Mouse (Mus musculus): ENCODE data around the gene Col8a2. TPM values are rescaled to one million over a fixed set of nuclear protein-coding genes. Genes with fewer than 3 reads are reported as not detected.
A peak's percentile ranks its signal among the peaks of the same experiment; 100 is the strongest.

Col8a2 gene
- polyA plus RNA-seq, 1 experiment from 2014 or later = 7.6 TPM

DNA sequence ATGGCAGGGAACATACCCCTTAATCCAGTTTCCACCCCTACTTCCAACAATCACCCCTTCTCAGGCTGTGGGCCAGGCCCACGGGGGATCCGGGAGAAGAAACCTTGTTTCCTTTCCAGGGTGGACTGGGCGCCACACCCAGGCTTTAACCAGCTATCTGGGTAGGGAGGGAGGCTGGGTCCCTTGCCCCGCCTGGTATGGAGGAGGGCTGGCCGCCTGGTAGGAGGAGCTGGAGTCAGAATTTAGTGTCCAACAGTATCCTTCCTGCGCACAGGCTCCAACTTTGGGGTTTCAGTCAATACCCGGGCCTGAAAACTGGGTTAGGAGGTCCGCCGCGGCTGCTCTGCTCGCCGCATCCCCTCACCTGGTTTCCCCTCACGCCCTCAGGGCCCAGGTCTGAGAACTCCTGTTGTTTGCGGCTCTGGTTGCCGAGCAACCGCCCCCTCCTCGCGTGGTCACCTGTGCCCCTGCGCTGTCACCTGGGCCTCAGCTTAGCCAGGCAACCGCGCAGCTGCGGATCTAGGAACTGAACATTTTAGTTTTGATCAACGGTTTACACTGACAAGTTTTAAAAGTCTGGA lies 38.8 kb downstream of the Col8a2 start, which contains the start of gene Tekt2:
Tekt2 (minus strand) TSS at position 408 of the 581 bp plus-strand sequence.
- Histone ChIP-seq H3K4me2 (peak within 1 kb of the TSS; percentile 20), H3K4me3 (no peak within 1 kb of the TSS), H3K36me3 (no peaks in the 10 kb centered on the region), H3K9ac (peak within 1 kb of the TSS; percentile 36), H3K27ac (no peak within 1 kb of the TSS), H3K9me3 (no peaks in the 10 kb centered on the region), H3K27me3 (peaks cover 39% of the 10 kb centered on the region), H3K4me1 (replicated peaks) (peaks cover 25% of the 10 kb centered on the region)
- 12% methylated on average over 23 of the region's 23 CpGs for WGBS
- no peak for ATAC-seq (ENCODE audit: low FRiP score)

DNA sequence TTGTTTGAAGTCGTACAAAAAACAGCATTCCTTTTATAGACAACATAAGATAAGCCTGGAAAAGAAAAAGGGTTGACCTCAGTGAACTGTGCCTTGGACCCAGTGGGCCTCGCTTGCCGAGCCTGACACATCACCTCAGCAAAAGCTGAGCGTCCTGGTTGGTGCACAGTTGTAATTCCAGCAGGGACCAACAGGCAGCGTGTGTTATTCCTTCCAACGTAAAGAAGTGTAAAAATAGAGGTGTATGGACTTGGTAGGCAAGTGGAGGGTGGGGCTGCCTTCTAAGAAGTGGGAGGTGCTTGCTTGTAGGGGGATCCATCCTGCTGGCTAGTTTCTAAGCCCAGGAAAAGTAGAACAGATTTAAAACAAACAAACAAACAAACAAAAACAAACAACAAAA lies 39.4 kb downstream of the Col8a2 start:
- WGBS = 25% methylated on average over 6 of the region's 6 CpGs
- Histone ChIP-seq H3K27me3 (peaks cover 39% of the 10 kb centered on the region), H3K4me2 (no peak overlapping the region), H3K36me3 (no peaks in the 10 kb centered on the region), H3K4me1 (replicated peaks) (peaks cover 18% of the 10 kb centered on the region), H3K9ac (no peak overlapping the region), H3K9me3 (no peaks in the 10 kb centered on the region), H3K27ac (no peak overlapping the region), H3K4me3 (no peak overlapping the region)
- no peak for ATAC-seq (ENCODE audit: low FRiP score)

DNA sequence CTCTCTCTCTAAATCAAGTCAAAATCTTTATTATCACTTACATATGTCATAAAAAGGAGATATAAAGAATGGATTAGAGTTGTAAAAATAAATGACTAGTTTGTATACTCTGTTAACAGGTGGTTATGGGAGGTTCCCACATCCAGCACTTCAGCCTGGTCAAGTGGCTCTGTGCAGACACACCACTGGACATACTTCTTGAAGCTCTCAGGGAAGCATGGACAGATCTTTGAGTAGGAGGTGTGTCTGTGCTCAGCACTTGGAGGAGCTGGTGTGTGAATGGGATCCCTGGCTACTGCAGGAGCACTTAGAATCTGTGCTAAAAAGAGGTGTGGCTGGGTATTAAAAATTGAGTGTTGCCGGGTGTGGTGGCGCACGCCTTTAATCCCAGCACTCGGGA lies 43.7 kb downstream of the Col8a2 start:
- no peaks in the 10 kb centered on the region for H3K9me3 ChIP-seq
- H3K27me3 ChIP-seq = peaks cover 10% of the 10 kb centered on the region
- H3K4me2 ChIP-seq = no peak overlapping the region
- H3K4me1 ChIP-seq (replicated peaks) = peaks cover 3% of the 10 kb centered on the region
- no peak for ATAC-seq (ENCODE audit: low FRiP score)
- H3K27ac ChIP-seq = no peak overlapping the region
- WGBS = 94% methylated on average over 4 of the region's 4 CpGs
- H3K36me3 ChIP-seq = peaks cover 7% of the 10 kb centered on the region; the same call in 1 of the 2 replicates
- no peak overlapping the region for H3K4me3 ChIP-seq
- H3K9ac ChIP-seq = no peak overlapping the region

DNA sequence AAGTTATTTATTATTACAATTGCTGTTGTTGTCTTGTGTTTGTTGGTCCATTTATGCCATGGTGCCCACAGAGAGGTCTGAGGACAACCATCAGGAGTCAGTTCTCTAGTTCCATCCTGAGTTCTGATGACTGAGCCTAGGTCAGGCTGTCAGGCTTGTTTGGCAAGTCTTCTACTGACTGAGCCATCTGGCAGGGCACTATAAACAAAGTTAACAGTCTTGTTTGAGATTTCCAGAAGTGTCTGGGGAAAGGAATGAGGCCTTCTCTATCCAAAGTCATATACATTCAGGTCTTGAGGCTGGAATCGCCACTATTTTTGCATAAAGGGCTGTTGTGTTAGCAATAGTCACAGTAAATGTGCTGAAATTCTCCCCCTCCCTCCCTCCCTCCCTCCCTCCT lies 45.2 kb downstream of the Col8a2 start:
- Histone ChIP-seq H3K4me1 (replicated peaks) (no peaks in the 10 kb centered on the region), H3K4me3 (no peak overlapping the region), H3K4me2 (no peak overlapping the region), H3K36me3 (peaks cover 11% of the 10 kb centered on the region; the same call in 1 of the 2 replicates), H3K9ac (no peak overlapping the region), H3K27ac (no peak overlapping the region), H3K27me3 (no peaks in the 10 kb centered on the region), H3K9me3 (no peaks in the 10 kb centered on the region)
- no peak for ATAC-seq (ENCODE audit: low FRiP score)
- 79% methylated on average over 1 of the region's 1 CpGs for WGBS

DNA sequence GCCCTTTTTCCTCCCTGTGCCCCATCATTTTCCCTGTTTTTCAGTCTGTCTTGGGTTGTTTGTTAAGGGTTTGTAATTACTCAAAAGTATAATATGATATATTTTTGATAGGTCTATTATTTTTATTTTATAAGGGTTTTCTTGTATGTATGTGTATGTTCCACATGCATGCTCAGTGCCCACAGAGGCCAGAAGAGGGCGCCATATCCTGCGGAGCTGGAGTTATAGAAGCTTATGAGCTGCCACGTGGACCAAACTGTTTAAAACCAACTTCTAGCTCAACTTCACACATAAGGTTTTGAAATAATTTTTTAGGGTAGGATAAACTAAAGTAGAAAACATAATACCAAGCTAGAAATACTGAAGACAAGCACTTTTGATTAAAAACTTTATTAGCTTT lies 45.8 kb downstream of the Col8a2 start:
- ATAC-seq (ENCODE audit: low FRiP score) = no peak
- WGBS = 52% methylated on average over 3 of the region's 3 CpGs

DNA sequence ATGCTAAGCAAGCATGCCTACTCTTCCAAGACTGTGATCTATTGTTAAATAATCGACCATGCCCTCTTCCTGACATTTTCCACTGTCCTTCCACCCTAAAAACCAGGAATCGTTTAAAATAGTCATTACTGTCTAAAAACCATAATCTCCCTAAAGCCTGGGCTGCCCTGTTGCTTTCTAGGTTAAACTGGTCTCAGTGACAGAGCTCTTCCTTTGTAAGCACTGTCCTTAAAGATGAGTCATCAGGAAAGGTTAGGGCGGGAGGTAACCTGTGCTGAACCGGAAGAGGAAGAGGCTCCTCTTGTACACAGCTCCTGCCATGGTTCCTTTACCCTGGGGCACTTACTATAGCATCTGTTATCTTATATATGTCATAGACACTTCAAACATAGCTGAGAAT lies 52.9 kb downstream of the Col8a2 start:
- H3K4me1 ChIP-seq (replicated peaks) = no peaks in the 10 kb centered on the region
- H3K36me3 ChIP-seq = peaks cover 12% of the 10 kb centered on the region
- H3K9me3 ChIP-seq = no peaks in the 10 kb centered on the region
- no peak for ATAC-seq (ENCODE audit: low FRiP score)
- H3K9ac ChIP-seq = no peak overlapping the region
- H3K4me2 ChIP-seq = no peak overlapping the region
- H3K4me3 ChIP-seq = no peak overlapping the region
- WGBS = 43% methylated on average over 4 of the region's 4 CpGs
- no peak overlapping the region for H3K27ac ChIP-seq
- H3K27me3 ChIP-seq = no peaks in the 10 kb centered on the region

More for the DNA sequence above, 45.8 kb downstream of the Col8a2 start:
- Histone ChIP-seq H3K4me2 (no peak overlapping the region), H3K27me3 (no peaks in the 10 kb centered on the region), H3K27ac (no peak overlapping the region), H3K9me3 (no peaks in the 10 kb centered on the region), H3K36me3 (peaks cover 11% of the 10 kb centered on the region; the same call in 1 of the 2 replicates), H3K4me1 (replicated peaks) (no peaks in the 10 kb centered on the region), H3K9ac (no peak overlapping the region), H3K4me3 (no peak overlapping the region)

DNA sequence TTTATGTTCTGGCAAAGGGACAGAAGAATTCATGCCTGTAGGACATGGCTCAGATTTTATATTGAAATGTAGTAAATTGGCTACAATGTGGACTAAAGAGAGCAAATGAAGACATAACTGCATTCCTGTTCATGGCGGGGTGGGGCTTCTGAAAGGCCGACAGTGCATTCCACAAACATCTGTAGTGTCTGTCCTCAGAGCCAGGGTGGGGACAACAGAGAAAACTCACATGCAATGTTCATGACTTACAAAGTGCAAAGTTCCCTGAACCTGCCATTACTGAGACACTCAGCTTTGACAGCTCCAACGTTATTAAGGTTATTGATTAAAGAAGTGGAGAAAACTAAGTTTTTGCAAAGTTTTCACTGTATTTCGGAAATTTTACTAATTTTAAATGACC lies 56.9 kb downstream of the Col8a2 start:
- ATAC-seq (ENCODE audit: low FRiP score) = no peak
- no peaks in the 10 kb centered on the region for H3K4me1 ChIP-seq (replicated peaks)
- H3K36me3 ChIP-seq = peaks cover 31% of the 10 kb centered on the region
- no peaks in the 10 kb centered on the region for H3K9me3 ChIP-seq
- no peak overlapping the region for H3K4me3 ChIP-seq
- WGBS = 82% methylated on average over 4 of the region's 4 CpGs
- no peak overlapping the region for H3K4me2 ChIP-seq
- no peak overlapping the region for H3K27ac ChIP-seq
- H3K27me3 ChIP-seq = no peaks in the 10 kb centered on the region
- H3K9ac ChIP-seq = no peak overlapping the region

DNA sequence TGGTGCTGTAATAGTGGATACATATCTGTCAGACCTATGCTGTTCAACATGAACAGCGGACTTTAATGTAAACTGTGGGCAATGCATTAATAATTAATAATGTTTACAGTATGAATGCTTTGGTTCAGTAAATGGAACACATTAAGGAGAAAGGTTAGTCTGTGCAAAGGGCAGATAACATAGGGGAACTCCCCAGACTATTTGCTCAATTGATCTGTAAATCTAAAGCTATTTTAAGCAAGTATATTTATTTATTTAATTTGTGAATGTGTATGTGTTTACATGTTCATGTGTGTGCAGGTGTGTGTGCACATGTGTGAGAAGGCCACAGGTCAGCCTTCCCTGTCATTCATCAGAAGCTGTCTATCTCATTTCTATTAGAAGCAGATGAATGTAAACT lies 73.5 kb downstream of the Col8a2 start:
- H3K9me3 ChIP-seq = no peaks in the 10 kb centered on the region
- H3K27ac ChIP-seq = no peak overlapping the region
- ATAC-seq (ENCODE audit: low FRiP score) = no peak
- no peaks in the 10 kb centered on the region for H3K4me1 ChIP-seq (replicated peaks)
- H3K4me2 ChIP-seq = no peak overlapping the region
- WGBS = 93% methylated on average over 1 of the region's 1 CpGs
- H3K4me3 ChIP-seq = no peak overlapping the region
- H3K36me3 ChIP-seq = peaks cover 60% of the 10 kb centered on the region
- no peaks in the 10 kb centered on the region for H3K27me3 ChIP-seq
- H3K9ac ChIP-seq = no peak overlapping the region

Other genes with a start within 250 kb of the Col8a2 start
- 131 and 136 TPM in 2 replicates for gene Mrps15, start 239.9 kb upstream of the Col8a2 start, polyA plus RNA-seq (2015; fragmentation: Nextera tagmentation; extraction: Ambion mirVana)
- gene Oscp1, start 228.2 kb upstream of the Col8a2 start, polyA plus RNA-seq (2015; fragmentation: Nextera tagmentation; extraction: Ambion mirVana) = 33.1 and 35.1 TPM in 2 replicates
- 47.5 and 47.9 TPM in 2 replicates for gene Lsm10, start 190.2 kb upstream of the Col8a2 start, polyA plus RNA-seq (2015; fragmentation: Nextera tagmentation; extraction: Ambion mirVana)
- 35.1 and 35.5 TPM in 2 replicates for gene Stk40, start 182.8 kb upstream of the Col8a2 start, polyA plus RNA-seq (2015; fragmentation: Nextera tagmentation; extraction: Ambion mirVana)
- 15.0 and 15.5 TPM in 2 replicates for gene Eva1b, start 139.0 kb upstream of the Col8a2 start, polyA plus RNA-seq (2015; fragmentation: Nextera tagmentation; extraction: Ambion mirVana)
- 1.3 and 1.4 TPM in 2 replicates for gene Sh3d21, start 123.3 kb upstream of the Col8a2 start, polyA plus RNA-seq (2015; fragmentation: Nextera tagmentation; extraction: Ambion mirVana)
- gene Thrap3, start 84.0 kb upstream of the Col8a2 start, polyA plus RNA-seq (2015; fragmentation: Nextera tagmentation; extraction: Ambion mirVana) = 163 and 166 TPM in 2 replicates
- gene Map7d1, start 30.4 kb upstream of the Col8a2 start, polyA plus RNA-seq (2015; fragmentation: Nextera tagmentation; extraction: Ambion mirVana) = 79.5 and 81.8 TPM in 2 replicates
- 160 and 168 TPM in 2 replicates for gene Trappc3, start 24.5 kb upstream of the Col8a2 start, polyA plus RNA-seq (2015; fragmentation: Nextera tagmentation; extraction: Ambion mirVana)
- 78.2 and 81.6 TPM in 2 replicates for gene Adprhl2, start 34.9 kb downstream of the Col8a2 start, polyA plus RNA-seq (2015; fragmentation: Nextera tagmentation; extraction: Ambion mirVana)
- 7.0 and 8.5 TPM in 2 replicates for gene Tekt2, start 38.9 kb downstream of the Col8a2 start, polyA plus RNA-seq (2015; fragmentation: Nextera tagmentation; extraction: Ambion mirVana)
- gene Ago3, start 142.8 kb downstream of the Col8a2 start, polyA plus RNA-seq (2015; fragmentation: Nextera tagmentation; extraction: Ambion mirVana) = 15.7 and 18.2 TPM in 2 replicates
- gene Ago1, start 181.8 kb downstream of the Col8a2 start, polyA plus RNA-seq (2015; fragmentation: Nextera tagmentation; extraction: Ambion mirVana) = 13.5 and 15.3 TPM in 2 replicates
- gene Ago4, start 246.7 kb downstream of the Col8a2 start, polyA plus RNA-seq (2015; fragmentation: Nextera tagmentation; extraction: Ambion mirVana) = 9.9 and 10.0 TPM in 2 replicates

All from hindbrain, embryonic 13.5 days (tissue).